Mouse (Mus musculus) myocyte (in vitro differentiated cells): ENCODE results near the gene Phf21a.

ENCODE experiments used
- E2F4 ChIP-seq: IDR thresholded peaks from one replicate; pipeline ENCODE4 v1.6.1; 2011; ENCODE audit warnings: mild to moderate bottlenecking, control low read depth, moderate library complexity; ENCODE audit not compliant: insufficient read depth
- MAX ChIP-seq: IDR thresholded peaks from one replicate; pipeline ENCODE4 v1.6.1; 2011; ENCODE audit warnings: low read depth, mild to moderate bottlenecking, control low read depth
- MYOD1 ChIP-seq, 3 experiments: IDR thresholded peaks; one replicate each; pipeline ENCODE4 v1.6.1; 2011; ENCODE audit warnings: control low read depth in 2 of 3, low read depth in 2 of 3, mild to moderate bottlenecking in 2 of 3, moderate library complexity in 1 of 3; ENCODE audit not compliant: insufficient read length in 2 of 3, control insufficient read depth in 1 of 3
- POLR2A ChIP-seq: IDR thresholded peaks from one replicate; pipeline ENCODE4 v1.6.1; 2011; ENCODE audit warnings: low read depth, mild to moderate bottlenecking, control low read depth, moderate library complexity; ENCODE audit not compliant: insufficient read length

DNA sequence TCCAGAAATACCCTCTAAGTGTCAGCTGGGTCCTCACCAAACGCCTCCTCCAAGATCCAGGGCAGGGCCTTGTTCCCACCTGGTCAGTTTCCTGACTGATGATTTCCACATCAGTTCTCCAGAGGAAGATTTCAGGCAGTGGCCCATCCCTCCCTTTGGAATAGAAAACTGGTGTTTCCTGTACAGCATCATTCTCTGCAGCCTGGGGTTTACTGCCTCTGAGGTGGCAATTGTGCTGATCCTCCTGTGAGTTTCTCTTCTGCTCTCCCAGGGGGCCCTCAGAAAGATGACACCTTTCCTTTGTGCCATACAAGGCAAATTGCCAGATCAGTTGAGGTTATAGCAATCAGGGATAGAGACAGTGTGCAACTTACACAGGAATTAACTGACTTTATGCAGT lies 233.3 kb downstream of the Phf21a start:
- no peak for TF ChIP-seq POLR2A
- TF ChIP-seq MYOD1 (IDR thresholded peaks at IDR 0.05; ENCODE audit: control insufficient read depth in 1 of 3, insufficient read length in 2 of 3, low read depth in 2 of 3): no peak
- TF ChIP-seq MAX: no peak
- no peak for TF ChIP-seq E2F4
